Mouse (Mus musculus): ENCODE data around the gene Atmin. TPM values are rescaled to one million over a fixed set of nuclear protein-coding genes. Genes with fewer than 3 reads are reported as not detected.

Atmin gene
- polyA plus RNA-seq, 1 experiment from 2014 or later: 7.9 TPM

DNA sequence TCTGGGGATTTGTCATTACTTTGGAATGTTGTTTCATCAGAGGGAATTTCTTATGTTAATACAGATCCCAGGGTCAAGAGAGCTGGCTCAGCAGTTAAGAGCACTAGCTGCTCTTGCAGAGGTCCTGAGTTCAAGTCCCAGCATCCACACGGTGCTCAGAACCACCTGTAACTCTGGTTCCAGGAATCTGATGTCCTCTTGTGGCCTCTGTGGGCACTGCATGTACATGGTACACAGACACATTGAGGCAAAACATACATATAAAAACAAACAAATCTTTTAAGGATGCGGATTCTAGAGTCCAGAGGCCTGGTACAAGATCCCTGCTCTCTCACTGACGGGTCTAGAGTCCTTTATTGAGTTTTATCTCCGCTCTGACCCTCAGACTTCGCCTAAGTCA, 14.6 kb upstream of the Atmin start:
- 87% methylated on average over 5 of the region's 5 CpGs for WGBS
- Histone ChIP-seq H3K36me3 (peaks cover 24% of the 10 kb centered on the region; the same call in 1 of the 2 replicates), H3K4me2 (no peak overlapping the region), H3K27me3 (no peaks in the 10 kb centered on the region), H3K4me3 (no peak overlapping the region), H3K9me3 (replicated peaks) (no peaks in the 10 kb centered on the region), H3K4me1 (replicated peaks) (no peaks in the 10 kb centered on the region), H3K27ac (no peak overlapping the region), H3K9ac (no peak overlapping the region)
- ATAC-seq (replicated peaks; ENCODE audit: insufficient number of reproducible peaks, insufficient read depth, low FRiP score, low read depth): no peak

DNA sequence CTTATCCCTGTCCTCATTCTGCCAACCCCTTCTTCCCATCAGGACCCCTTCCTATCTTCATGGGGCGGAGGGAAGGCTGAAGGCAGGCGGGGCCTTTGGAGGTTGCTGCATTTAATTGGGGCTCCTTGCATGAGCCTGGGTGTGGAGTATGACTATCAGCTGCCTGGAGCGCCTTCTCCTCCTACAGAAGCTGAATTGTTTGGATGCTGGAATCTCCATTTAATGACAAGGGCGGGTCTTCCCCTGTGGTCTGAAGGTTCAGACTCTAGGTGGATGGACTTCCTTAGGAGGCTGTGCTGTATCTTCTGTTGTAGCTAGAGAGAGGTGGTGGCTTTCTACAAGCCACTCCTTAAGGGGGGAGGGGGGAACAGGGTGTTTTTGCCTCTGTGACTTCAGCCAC, 8.2 kb upstream of the Atmin start:
- 87% methylated on average over 4 of the region's 4 CpGs for WGBS
- no peak for ATAC-seq (replicated peaks; ENCODE audit: insufficient number of reproducible peaks, insufficient read depth, low FRiP score, low read depth)
- no peak overlapping the region for H3K27ac ChIP-seq
- H3K4me1 ChIP-seq (replicated peaks): no peaks in the 10 kb centered on the region
- H3K9ac ChIP-seq: no peak overlapping the region
- no peaks in the 10 kb centered on the region for H3K27me3 ChIP-seq
- H3K4me3 ChIP-seq: no peak overlapping the region
- peaks cover 59% of the 10 kb centered on the region; the same call in 1 of the 2 replicates for H3K36me3 ChIP-seq
- H3K9me3 ChIP-seq (replicated peaks): no peaks in the 10 kb centered on the region
- H3K4me2 ChIP-seq: no peak overlapping the region

DNA sequence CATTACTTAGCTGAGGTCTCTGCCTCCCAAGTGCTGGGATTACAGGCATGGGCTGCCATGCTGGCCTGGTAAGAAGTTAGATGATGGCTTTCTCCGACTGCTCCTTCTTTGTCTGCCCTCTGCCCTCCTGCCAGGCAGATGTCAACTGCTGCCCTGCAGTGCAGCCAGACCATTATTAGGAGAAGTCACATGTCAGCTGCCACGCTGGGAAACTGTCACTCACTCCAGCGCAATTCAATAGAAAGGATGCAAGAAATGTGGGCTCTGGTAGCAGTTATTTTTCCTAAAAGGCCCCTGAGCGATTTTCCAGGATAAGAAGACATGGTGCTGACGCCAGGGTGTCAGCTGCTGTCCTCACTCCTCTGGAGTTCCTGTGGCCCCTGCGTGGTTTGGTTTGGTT, 7.7 kb upstream of the Atmin start:
- Histone ChIP-seq H3K4me3 (no peak overlapping the region), H3K4me1 (replicated peaks) (no peaks in the 10 kb centered on the region), H3K27ac (no peak overlapping the region), H3K36me3 (peaks cover 59% of the 10 kb centered on the region; the same call in 1 of the 2 replicates), H3K4me2 (no peak overlapping the region), H3K9me3 (replicated peaks) (no peaks in the 10 kb centered on the region), H3K27me3 (no peaks in the 10 kb centered on the region), H3K9ac (no peak overlapping the region)
- 82% methylated on average over 6 of the region's 6 CpGs for WGBS
- no peak for ATAC-seq (replicated peaks; ENCODE audit: insufficient number of reproducible peaks, insufficient read depth, low FRiP score, low read depth)

DNA sequence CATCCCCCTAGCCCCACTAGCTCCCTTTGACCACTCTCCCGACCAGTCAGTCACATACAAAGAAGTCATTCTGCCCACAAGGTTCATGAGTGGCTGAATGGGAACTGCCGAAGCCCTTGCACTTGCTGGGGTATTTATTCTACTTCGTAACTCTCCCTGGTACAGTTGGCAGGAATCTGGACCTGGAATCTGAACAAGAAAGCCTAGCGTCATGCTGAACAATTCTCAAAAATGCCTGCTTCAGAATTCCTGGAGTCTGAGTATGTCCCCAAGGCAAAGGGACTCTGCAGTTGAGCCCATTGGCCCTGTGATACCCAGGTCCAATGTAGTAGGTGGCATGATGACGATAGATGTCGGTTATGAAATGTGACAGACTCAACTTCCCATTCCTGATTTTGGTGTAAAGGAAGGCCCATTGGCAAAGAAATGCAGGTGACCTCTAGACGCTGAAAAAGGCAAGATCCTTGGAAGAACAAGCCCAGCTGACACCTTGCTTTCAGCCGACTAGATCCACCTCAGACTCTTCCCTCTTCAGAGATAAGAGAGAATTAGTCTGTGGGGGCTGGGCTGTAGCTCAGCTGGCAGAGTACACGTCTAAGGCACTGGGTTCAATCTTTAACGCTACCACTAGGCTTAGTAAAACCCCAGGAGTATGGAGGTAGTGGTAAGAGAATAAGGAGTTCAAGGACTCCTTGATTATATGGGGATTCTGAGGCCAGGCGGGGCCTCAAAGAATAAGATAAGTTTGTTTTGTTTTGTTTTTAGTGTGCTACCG, 722 bp upstream of the Atmin start:
- Histone ChIP-seq H3K36me3 (0 out of 2 replicates have a peak, but pooled peaks cover under 1% of the 10 kb centered on the region), H3K27ac (no peak overlapping the region), H3K27me3 (no peaks in the 10 kb centered on the region), H3K4me3 (no peak overlapping the region), H3K4me1 (replicated peaks) (peaks cover 40% of the 10 kb centered on the region), H3K4me2 (peak overlapping the region; percentile 86; the same call in 1 of the 2 replicates), H3K9me3 (replicated peaks) (no peaks in the 10 kb centered on the region), H3K9ac (no peak overlapping the region)
- 65% methylated on average over 12 of the region's 12 CpGs for whole genome bisulfite sequencing
- ATAC-seq (replicated peaks; ENCODE audit: insufficient number of reproducible peaks, insufficient read depth, low FRiP score, low read depth): no peak

- Histone ChIP-seq H3K4me3 (peak overlapping the region; percentile 98), H3K9me3 (replicated peaks) (no peaks in the 10 kb centered on the region), H3K27ac (peak overlapping the region; percentile 64), H3K4me1 (replicated peaks) (peaks cover 52% of the 10 kb centered on the region), H3K4me2 (peak overlapping the region; percentile 86), H3K9ac (peak overlapping the region; percentile 94), H3K27me3 (no peaks in the 10 kb centered on the region), H3K36me3 (no peaks in the 10 kb centered on the region)
- ATAC-seq (replicated peaks; ENCODE audit: insufficient number of reproducible peaks, insufficient read depth, low FRiP score, low read depth): peak; percentile 55
- WGBS: under 1% methylated on average over 62 of the region's 62 CpGs
These were observed 577 bp downstream of the Atmin start for GRCm38 (mm10) chr8:116943555-116944384.

GRCm38 (mm10) chr8:116944385-116944696, 1.1 kb downstream of the Atmin start:
- no peaks in the 10 kb centered on the region for H3K27me3 ChIP-seq
- H3K9me3 ChIP-seq (replicated peaks): no peaks in the 10 kb centered on the region
- WGBS: 12% methylated on average over 4 of the region's 4 CpGs
- H3K4me1 ChIP-seq (replicated peaks): peaks cover 52% of the 10 kb centered on the region
- H3K4me2 ChIP-seq: peak overlapping the region; percentile 86
- H3K36me3 ChIP-seq: no peaks in the 10 kb centered on the region
- peak overlapping the region; percentile 94 for H3K9ac ChIP-seq
- ATAC-seq (replicated peaks; ENCODE audit: insufficient number of reproducible peaks, insufficient read depth, low FRiP score, low read depth): no peak
- no peak overlapping the region for H3K27ac ChIP-seq
- H3K4me3 ChIP-seq: peak overlapping the region; percentile 98

DNA sequence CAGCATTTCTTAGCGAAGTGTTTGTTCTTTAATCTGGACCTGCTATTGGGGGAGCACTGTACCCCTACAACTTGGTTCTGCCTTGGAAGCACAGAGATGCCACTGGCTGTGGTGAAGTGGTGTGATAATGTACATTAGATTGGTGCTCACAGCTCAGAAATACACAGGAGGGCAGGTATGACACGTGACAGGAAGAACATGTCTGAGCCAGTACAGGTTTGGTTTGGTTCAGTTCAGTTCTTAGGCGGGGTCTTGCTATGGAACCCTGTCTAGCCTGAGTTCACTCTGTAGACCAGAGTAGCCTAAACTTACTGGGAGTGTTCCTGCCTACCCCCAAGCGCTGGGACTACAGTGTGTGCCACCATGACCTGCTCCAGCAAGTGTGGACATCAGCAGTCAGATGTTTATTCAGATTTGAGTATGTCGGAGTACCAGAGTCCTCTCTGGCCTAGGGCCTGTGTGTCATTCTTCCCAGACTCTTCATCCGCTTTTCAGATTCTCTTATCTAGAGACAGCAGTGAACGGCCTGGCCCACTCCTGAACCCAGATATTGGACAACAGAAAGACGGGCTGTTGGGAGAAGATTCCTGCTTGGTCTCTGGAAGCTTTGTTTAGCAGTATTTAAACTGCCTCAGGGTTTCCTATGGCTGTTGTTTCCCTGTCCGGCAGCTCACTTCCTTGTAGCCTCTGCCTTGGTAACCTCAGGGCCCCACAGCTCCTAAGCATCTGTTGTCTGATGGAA, 2.1 kb downstream of the Atmin start:
- ATAC-seq (replicated peaks; ENCODE audit: insufficient number of reproducible peaks, insufficient read depth, low FRiP score, low read depth): no peak
- no peak overlapping the region for H3K4me3 ChIP-seq
- no peaks in the 10 kb centered on the region for H3K27me3 ChIP-seq
- peaks cover 52% of the 10 kb centered on the region for H3K4me1 ChIP-seq (replicated peaks)
- peak overlapping the region; percentile 86 for H3K4me2 ChIP-seq
- no peaks in the 10 kb centered on the region for H3K36me3 ChIP-seq
- peak overlapping the region; percentile 89 for H3K27ac ChIP-seq
- WGBS: 55% methylated on average over 9 of the region's 9 CpGs
- no peaks in the 10 kb centered on the region for H3K9me3 ChIP-seq (replicated peaks)
- no peak overlapping the region for H3K9ac ChIP-seq

- Histone ChIP-seq H3K4me1 (replicated peaks) (peaks cover 58% of the 10 kb centered on the region), H3K36me3 (no peaks in the 10 kb centered on the region), H3K4me2 (peak overlapping the region; percentile 86), H3K27me3 (no peaks in the 10 kb centered on the region), H3K9ac (peak overlapping the region; percentile 39), H3K4me3 (peak overlapping the region; percentile 38), H3K9me3 (replicated peaks) (no peaks in the 10 kb centered on the region), H3K27ac (peak overlapping the region; percentile 89)
- peak; percentile 56 for ATAC-seq (replicated peaks; ENCODE audit: insufficient number of reproducible peaks, insufficient read depth, low FRiP score, low read depth)
- 24% methylated on average over 21 of the region's 21 CpGs for WGBS
These were observed 3.2 kb downstream of the Atmin start for GRCm38 (mm10) chr8:116946268-116946838.

DNA sequence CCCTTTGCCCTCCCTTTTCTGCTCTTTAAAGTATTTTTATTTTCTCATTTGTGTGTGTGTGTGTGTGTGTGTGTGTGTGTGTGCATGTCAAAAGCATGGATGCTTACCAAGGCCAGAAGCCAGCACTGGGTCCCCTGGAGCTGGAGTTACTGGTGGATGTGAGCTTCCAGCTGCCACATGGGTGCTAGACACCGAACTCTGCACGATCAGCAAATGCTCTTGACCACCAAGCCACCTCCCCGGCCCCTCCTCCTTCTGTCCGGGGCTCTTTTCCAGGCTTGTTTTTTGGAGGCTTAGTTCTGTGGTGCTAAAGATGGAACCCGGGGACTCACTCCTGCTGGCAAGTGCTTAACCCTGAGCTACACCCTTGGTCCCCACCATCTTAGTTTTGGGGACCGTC, 3.7 kb downstream of the Atmin start:
- Histone ChIP-seq H3K9ac (peak overlapping the region; percentile 39; the same call in 1 of the 2 replicates), H3K27me3 (no peaks in the 10 kb centered on the region), H3K4me2 (peak overlapping the region; percentile 86), H3K36me3 (no peaks in the 10 kb centered on the region), H3K4me1 (replicated peaks) (peaks cover 61% of the 10 kb centered on the region), H3K4me3 (peak overlapping the region; percentile 38), H3K9me3 (replicated peaks) (no peaks in the 10 kb centered on the region), H3K27ac (peak overlapping the region; percentile 89)
- no peak for ATAC-seq (replicated peaks; ENCODE audit: insufficient number of reproducible peaks, insufficient read depth, low FRiP score, low read depth)
- 55% methylated on average over 6 of the region's 6 CpGs for WGBS

- ATAC-seq (replicated peaks; ENCODE audit: insufficient number of reproducible peaks, insufficient read depth, low FRiP score, low read depth): no peak
- Histone ChIP-seq H3K36me3 (no peaks in the 10 kb centered on the region), H3K4me1 (replicated peaks) (peaks cover 64% of the 10 kb centered on the region), H3K4me3 (no peak overlapping the region), H3K9ac (peak overlapping the region; percentile 11; the same call in 1 of the 2 replicates), H3K27ac (peak overlapping the region; percentile 89), H3K27me3 (no peaks in the 10 kb centered on the region), H3K4me2 (peak overlapping the region; percentile 3; the same call in 1 of the 2 replicates), H3K9me3 (replicated peaks) (no peaks in the 10 kb centered on the region)
- WGBS: 58% methylated on average over 7 of the region's 7 CpGs
These were observed 4.4 kb downstream of the Atmin start for GRCm38 (mm10) chr8:116947589-116947988.

DNA sequence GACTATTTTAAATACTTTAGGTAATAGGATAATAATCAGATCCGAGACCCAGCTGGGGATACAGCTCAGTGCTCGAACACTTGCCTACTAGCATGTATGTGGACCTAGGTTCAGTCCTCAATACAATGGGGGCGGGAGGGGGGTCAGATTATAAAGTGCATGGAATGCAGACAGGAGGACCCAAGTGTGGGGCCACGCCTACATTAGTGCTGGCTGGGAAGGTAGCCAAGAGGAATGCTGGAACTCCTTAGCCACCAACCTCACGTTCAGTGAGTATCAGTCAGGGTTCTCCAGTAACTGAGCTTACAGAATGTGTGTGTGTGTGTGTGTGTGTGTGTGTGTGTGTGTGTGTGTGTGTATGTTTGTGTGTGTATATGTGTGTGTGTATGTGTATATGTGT, 8.2 kb downstream of the Atmin start:
- peak; percentile 65; the same call in 1 of the 2 replicates for ATAC-seq (replicated peaks; ENCODE audit: insufficient number of reproducible peaks, insufficient read depth, low FRiP score, low read depth)
- Histone ChIP-seq H3K4me1 (replicated peaks) (peaks cover 34% of the 10 kb centered on the region), H3K27me3 (no peaks in the 10 kb centered on the region), H3K9me3 (replicated peaks) (no peaks in the 10 kb centered on the region), H3K9ac (no peak overlapping the region), H3K4me2 (no peak overlapping the region), H3K27ac (peak overlapping the region; percentile 54), H3K4me3 (no peak overlapping the region), H3K36me3 (peaks cover 17% of the 10 kb centered on the region)
- 37% methylated on average over 5 of the region's 5 CpGs for WGBS
